Mouse (Mus musculus): ENCODE measurements around the gene Gprin3.

DNA sequence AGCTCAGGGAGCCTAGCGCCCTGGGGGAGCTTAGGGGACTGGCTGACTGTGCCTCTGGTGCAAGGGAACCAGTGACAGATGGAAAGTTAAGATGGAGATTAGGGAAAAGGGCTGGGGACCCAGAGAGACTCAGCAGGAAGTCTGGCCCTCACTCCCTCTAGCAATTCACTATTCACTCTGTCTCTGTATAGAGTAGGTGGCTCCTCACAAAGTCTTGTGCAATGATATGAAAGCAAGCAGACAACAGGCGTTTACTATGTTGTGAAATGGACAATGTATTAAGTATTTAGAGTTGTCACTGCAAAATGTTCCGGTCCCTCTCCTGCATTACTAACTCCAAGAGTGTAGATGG lies 416 bp upstream of the Gprin3 start:
- TF ChIP-seq CTCF (IDR thresholded peaks at IDR 0.05; ENCODE audit: control insufficient read depth, insufficient read depth, low read length) (no peak), POLR2A (IDR thresholded peaks at IDR 0.05; ENCODE audit: borderline replicate concordance, control insufficient read depth, low read depth, low read length) (no peak)

Data from bone marrow, adult 2 months (tissue).